Mouse (Mus musculus) kidney, embryonic 14.5 days (tissue): ENCODE measurements around the gene Zfp286. TPM values are rescaled to one million over a fixed set of nuclear protein-coding genes. Genes with fewer than 3 reads are reported as not detected.
"Not testable (repeated sequence)": the region's sequence is repeated elsewhere in the genome, so short reads cannot be mapped to it uniquely, and the experiment has no call there.

ENCODE experiments used
- ATAC-seq: fragments of 200-750 bp; cut with Nextera tagmentation; 2 replicates; pipeline ENCODE4 v1.8.0; 2017; ENCODE audit warnings: moderate number of reproducible peaks, mild to moderate bottlenecking, moderate TSS enrichment, moderate library complexity; ENCODE audit not compliant: low FRiP score, low TSS enrichment
- H3K27ac ChIP-seq: fragments of 300-500 bp; sonication (generic); 2 replicates; pipeline ENCODE4 v1.5.1; 2014; ENCODE audit warnings: low read depth, mild to moderate bottlenecking, low read length, moderate library complexity, mixed read lengths
- H3K27me3 ChIP-seq: fragments of 300-500 bp; sonication (generic); 2 replicates; pipeline ENCODE4 v1.6.1; 2014; ENCODE audit warnings: mild to moderate bottlenecking, low read length; ENCODE audit not compliant: control insufficient read depth, insufficient read depth
- H3K36me3 ChIP-seq: fragments of 300-500 bp; sonication (generic); 2 replicates; pipeline ENCODE4 v1.6.1; 2014; ENCODE audit warnings: low read length, mixed read lengths; ENCODE audit not compliant: control insufficient read depth, insufficient read depth
- H3K4me1 ChIP-seq: fragments of 300-500 bp; sonication (generic); 2 replicates; pipeline ENCODE4 v1.6.1; 2014; ENCODE audit warnings: low read length, mixed read lengths; ENCODE audit not compliant: control insufficient read depth, insufficient read depth
- H3K4me2 ChIP-seq: fragments of 300-500 bp; sonication (generic); replicated peaks from 2 replicates; pipeline ENCODE4 v1.6.1; 2014; ENCODE audit warnings: low read depth, mild to moderate bottlenecking, low read length
- H3K4me3 ChIP-seq: fragments of 300-500 bp; sonication (generic); 2 replicates; pipeline ENCODE4 v1.5.1; 2014; ENCODE audit warnings: mild to moderate bottlenecking, low read length
- H3K9ac ChIP-seq: fragments of 300-500 bp; sonication (generic); 2 replicates; pipeline ENCODE4 v1.6.1; 2014; ENCODE audit warnings: low read depth, mild to moderate bottlenecking, low read length, moderate library complexity
- H3K9me3 ChIP-seq: fragments of 300-500 bp; sonication (generic); 2 replicates; pipeline ENCODE4 v1.6.1; 2016; ENCODE audit warnings: low read length; ENCODE audit not compliant: control insufficient read depth
- WGBS: fragments of 180-500 bp; shearing (Covaris S2); extraction: QIAGEN DNeasy Blood & Tissue Kit; methylation state at CpG from one replicate; pipeline ENCODE4 v1.1.7; 2014; 5-methylcytosine and 5-hydroxymethylcytosine counted together
- polyA plus RNA-seq: library from polyadenylated mRNA; unstranded; fragments of >200 nt; fragmentation: Nextera tagmentation; extraction: Ambion mirVana; gene quantifications from 2 replicates; pipeline ENCODE4 v1.2.1, GENCODE M21; 2014

Zfp286 gene
- polyA plus RNA-seq, 1 experiment from 2014 or later, result 19.7 TPM

DNA sequence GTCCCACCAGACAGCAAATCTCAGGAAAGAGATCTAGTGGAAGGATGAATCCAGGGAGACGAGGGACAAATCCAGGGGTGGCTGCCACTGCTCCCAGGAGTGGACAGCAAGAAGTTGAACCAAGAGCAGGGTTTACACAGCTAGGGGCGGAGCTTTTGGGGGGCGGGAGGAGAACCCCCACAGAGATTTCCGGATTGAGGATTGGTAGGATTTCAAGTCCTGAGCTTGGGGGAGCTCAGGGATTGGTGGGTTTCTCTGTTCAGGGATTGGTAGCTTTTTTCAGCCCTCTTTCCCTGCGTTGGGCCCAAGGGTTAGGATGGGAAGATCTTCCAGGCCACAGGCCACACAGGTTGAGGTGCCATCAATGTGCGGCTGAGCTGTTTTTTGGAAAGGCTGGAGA lies 31.4 kb downstream of the Zfp286 start:
- no peak for ATAC-seq
- no peak overlapping the region for H3K9ac ChIP-seq
- peaks cover 8% of the 10 kb centered on the region; the same call in 1 of the 2 replicates for H3K4me1 ChIP-seq
- H3K4me2 ChIP-seq, result no peak overlapping the region
- no peak overlapping the region for H3K4me3 ChIP-seq
- no peaks in the 10 kb centered on the region for H3K27me3 ChIP-seq
- no peak overlapping the region for H3K27ac ChIP-seq
- WGBS, result 82% methylated on average over 6 of the region's 6 CpGs
- no peaks in the 10 kb centered on the region for H3K9me3 ChIP-seq
- no peaks in the 10 kb centered on the region for H3K36me3 ChIP-seq

DNA sequence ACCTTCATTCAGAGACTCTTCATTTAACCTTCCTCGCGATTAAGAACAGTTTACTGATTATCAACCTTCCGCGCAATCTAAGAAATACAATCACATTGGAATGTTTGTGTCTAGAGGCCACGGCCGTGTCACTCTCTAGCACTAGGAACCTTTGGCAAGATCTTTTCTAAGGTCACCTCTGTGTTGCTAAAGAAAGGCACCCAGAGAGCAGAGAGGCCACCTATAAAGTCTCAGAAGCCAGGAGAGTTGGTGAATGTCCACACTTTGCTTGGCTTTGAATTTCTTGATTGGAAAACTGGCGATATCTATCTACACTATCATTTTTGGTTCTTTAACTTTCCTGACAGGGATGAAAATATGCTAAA lies 32.1 kb downstream of the Zfp286 start:
- WGBS, result 5% methylated on average over 7 of the region's 7 CpGs
- H3K4me2 ChIP-seq, result peak overlapping the region; percentile 42
- peak overlapping the region; percentile 22; the same call in 1 of the 2 replicates for H3K4me3 ChIP-seq
- H3K9me3 ChIP-seq, result no peaks in the 10 kb centered on the region
- 0 out of 2 replicates have a peak overlapping the region, but pooled peaks have one; percentile 42 for H3K9ac ChIP-seq
- H3K27ac ChIP-seq, result no peak overlapping the region
- no peaks in the 10 kb centered on the region for H3K27me3 ChIP-seq
- no peak for ATAC-seq
- no peaks in the 10 kb centered on the region for H3K36me3 ChIP-seq
- H3K4me1 ChIP-seq, result peaks cover 8% of the 10 kb centered on the region; the same call in 1 of the 2 replicates

DNA sequence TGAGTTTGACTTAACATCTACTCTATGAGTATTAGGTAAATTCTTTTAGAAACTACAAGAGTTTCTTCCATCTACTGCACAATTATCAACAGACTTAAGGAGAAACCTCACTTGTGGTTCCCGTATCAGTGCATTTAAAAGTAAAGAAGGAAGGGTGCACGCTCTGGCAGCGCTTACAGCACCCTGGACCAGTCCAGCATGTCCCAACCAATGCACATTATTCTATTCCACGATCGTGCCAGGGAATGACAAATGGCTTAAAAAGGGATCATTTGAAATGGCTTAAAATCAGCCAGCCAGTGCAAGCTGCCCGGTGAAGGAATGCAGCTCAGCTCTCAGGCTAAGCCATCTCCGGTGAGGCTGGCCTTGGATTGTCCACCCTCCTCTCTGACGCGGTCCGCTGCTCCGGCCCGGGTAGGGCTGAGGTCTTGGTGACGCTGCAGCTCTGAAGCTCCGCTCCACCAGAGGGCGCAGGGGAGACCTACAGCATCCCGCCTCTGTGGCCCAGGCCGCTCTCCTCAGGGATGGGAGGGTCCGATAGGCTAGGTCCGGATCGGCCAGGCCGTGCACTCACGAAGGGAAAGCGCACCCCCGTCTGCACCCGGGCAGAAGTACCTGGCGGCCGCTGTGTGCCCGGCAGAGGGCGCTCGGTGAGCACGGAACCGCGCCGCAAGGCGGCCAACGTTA lies 32.7 kb downstream of the Zfp286 start:
- Histone ChIP-seq H3K9ac (no peak overlapping the region), H3K36me3 (no peaks in the 10 kb centered on the region), H3K4me1 (peaks cover 8% of the 10 kb centered on the region; the same call in 1 of the 2 replicates), H3K27me3 (no peaks in the 10 kb centered on the region), H3K27ac (no peak overlapping the region), H3K9me3 (no peaks in the 10 kb centered on the region), H3K4me2 (peak overlapping the region; percentile 42), H3K4me3 (peak overlapping the region; percentile 22; the same call in 1 of the 2 replicates)
- ATAC-seq, result peak; percentile 100
- 8% methylated on average over 36 of the region's 36 CpGs for WGBS

DNA sequence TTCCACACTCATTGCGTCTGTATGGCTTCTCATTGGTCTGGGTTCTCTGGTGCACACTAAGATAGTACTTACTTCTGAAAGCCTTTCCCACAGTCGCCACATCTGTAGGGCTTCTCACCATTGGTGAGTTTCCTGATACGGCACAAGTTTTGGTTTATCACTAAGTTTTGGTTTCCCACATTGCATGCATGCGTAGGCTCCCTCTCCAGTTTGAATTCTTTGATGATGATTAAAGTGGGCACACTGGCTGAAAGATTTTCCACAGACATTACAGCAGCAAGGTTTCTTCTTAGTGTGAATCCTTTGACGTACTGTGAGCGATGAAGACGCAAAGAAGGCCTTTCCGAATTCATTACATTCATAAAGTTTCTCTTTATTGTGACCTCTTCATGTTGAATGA lies 36.5 kb downstream of the Zfp286 start, which contains the start of gene Gm10428:
Gene Gm10428, plus strand, starts transcription at position 321 of the 400 bp plus-strand sequence.
- H3K36me3 ChIP-seq, result no peaks in the 10 kb centered on the region
- no peak for ATAC-seq
- H3K9ac ChIP-seq, result no peak within 1 kb of the TSS
- H3K4me1 ChIP-seq, result peaks cover 8% of the 10 kb centered on the region; the same call in 1 of the 2 replicates
- H3K4me2 ChIP-seq, result no peak within 1 kb of the TSS
- H3K4me3 ChIP-seq, result no peak within 1 kb of the TSS
- no peaks in the 10 kb centered on the region for H3K27me3 ChIP-seq
- no peaks in the 10 kb centered on the region for H3K9me3 ChIP-seq
- no peak within 1 kb of the TSS for H3K27ac ChIP-seq
- WGBS, result 90% methylated on average over 8 of the region's 8 CpGs

DNA sequence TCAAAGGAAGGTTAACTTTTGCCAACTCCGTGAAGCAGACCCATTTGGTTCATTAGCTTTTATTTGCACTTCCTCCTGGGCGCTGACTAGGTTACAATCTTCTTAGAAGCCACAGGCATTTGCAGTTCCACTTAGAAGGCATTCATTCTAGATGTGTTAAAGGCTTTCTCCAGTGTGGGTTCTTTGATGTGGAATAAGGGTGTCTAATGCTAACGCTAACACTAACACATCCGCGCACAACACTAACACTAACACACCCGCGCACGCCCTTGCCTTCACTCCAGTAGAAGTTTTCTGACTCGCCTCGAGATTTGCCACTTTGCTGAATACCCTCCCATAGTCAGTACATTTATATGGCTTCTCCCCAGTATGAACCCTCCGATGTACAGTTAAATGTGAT lies 37.1 kb downstream of the Zfp286 start:
- Histone ChIP-seq H3K27me3 (no peaks in the 10 kb centered on the region), H3K9ac (no peak overlapping the region), H3K4me1 (peaks cover 6% of the 10 kb centered on the region; the same call in 1 of the 2 replicates), H3K27ac (no peak overlapping the region), H3K4me3 (no peak overlapping the region), H3K36me3 (no peaks in the 10 kb centered on the region), H3K4me2 (no peak overlapping the region), H3K9me3 (no peaks in the 10 kb centered on the region)
- no peak for ATAC-seq
- 22% methylated on average over 11 of the region's 11 CpGs for WGBS

DNA sequence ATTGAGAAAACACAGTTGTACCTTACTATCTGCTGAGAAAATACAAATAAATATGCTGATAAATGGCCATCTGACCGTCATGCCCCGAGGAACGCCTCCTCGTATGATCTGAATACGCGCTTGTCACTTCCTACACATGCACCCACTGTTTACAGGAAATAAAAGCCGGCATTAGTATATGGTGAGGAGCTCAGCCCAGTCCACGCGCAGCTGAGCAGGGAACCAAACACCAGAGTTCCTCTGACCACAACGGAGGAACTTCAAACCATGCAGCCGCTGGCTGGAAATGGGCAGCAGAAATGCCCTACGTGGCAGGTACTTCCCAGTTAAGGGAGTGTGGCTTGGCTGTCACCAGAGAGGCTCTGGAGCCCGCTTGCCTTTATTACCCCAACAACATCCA lies 39.8 kb downstream of the Zfp286 start:
- not testable (repeated sequence) for H3K36me3 ChIP-seq, ATAC-seq, H3K9me3 ChIP-seq, H3K27ac ChIP-seq, H3K9ac ChIP-seq, H3K4me3 ChIP-seq, H3K27me3 ChIP-seq, H3K4me2 ChIP-seq, H3K4me1 ChIP-seq
- WGBS, result 88% methylated on average over 13 of the region's 13 CpGs

DNA sequence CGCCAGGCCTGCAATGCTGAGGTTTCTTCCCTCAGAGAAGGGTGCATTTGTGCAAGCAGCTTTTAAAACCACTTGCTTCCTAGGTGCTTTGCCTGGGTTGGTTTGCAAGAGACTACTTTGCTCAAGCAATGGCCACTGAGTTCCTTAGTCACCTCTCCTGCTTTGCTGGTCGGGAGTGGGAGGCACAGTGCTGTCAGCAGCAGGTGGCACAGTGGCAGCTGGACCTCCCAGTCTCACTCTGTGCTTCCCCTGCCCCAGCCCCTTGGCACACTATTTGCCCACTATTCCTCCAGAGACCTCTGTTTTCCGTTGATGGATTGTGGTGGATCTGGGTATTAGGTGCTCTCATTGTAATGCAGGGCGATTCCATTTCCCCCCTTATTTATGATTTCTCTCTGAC lies 41.2 kb downstream of the Zfp286 start:
- H3K9me3 ChIP-seq, result no peaks in the 10 kb centered on the region
- H3K27ac ChIP-seq, result no peak overlapping the region
- WGBS, result 82% methylated on average over 4 of the region's 4 CpGs
- no peak overlapping the region for H3K4me3 ChIP-seq
- ATAC-seq, result no peak
- no peak overlapping the region for H3K9ac ChIP-seq
- no peaks in the 10 kb centered on the region for H3K36me3 ChIP-seq
- H3K4me1 ChIP-seq, result no peaks in the 10 kb centered on the region
- no peak overlapping the region for H3K4me2 ChIP-seq
- no peaks in the 10 kb centered on the region for H3K27me3 ChIP-seq

DNA sequence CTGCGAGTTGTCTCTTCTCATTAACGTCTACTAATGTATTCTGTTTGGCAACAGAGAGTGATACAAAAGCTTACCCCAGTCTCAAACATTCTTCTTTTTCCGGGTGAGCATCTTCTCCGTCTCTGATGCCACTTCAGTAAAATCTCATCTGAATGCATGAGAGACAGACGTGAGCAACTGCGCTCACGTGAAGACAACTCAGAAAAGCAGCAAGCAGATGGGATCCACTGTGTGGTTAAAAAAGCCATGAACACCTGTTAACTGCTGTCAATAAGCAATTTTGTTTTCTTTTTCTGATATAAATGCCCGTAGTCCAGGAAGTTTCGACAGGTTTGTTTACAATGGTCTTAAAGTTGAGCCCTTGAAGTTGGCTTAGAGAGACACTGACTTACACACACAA lies 42.0 kb downstream of the Zfp286 start:
- Histone ChIP-seq H3K9ac (no peak overlapping the region), H3K4me3 (no peak overlapping the region), H3K4me1 (no peaks in the 10 kb centered on the region), H3K9me3 (no peaks in the 10 kb centered on the region), H3K36me3 (no peaks in the 10 kb centered on the region), H3K27ac (no peak overlapping the region), H3K27me3 (no peaks in the 10 kb centered on the region), H3K4me2 (no peak overlapping the region)
- no peak for ATAC-seq
- WGBS, result 71% methylated on average over 9 of the region's 9 CpGs

DNA sequence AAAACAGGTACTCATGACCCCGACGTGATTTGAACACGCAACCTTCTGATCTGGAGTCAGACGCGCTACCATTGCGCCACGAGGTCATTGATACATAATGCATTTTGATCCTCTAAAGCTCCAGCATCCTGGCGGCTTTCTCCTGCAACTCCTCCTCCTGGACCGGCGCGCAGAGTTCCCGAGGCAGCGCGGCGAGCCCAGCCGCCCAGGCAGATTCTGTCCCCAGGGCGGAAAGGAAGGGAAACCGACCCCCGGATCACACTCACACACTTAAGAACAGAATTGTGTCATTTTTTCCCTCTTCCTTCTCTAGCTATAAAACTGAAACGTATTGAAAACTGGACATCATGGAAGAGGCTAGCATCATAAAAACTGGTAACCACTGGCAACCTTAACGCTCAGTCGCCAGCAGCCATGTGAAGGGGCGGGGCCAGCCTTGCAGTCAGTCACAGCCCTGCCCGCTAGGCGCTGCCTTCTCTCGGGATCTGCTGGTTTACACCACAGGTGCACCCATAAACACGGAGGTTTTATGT lies 43.2 kb downstream of the Zfp286 start:
- peak overlapping the region; percentile 33 for H3K4me3 ChIP-seq
- H3K9ac ChIP-seq, result no peak overlapping the region
- no peaks in the 10 kb centered on the region for H3K4me1 ChIP-seq
- WGBS, result 2% methylated on average over 27 of the region's 27 CpGs
- H3K9me3 ChIP-seq, result no peaks in the 10 kb centered on the region
- no peaks in the 10 kb centered on the region for H3K36me3 ChIP-seq
- H3K4me2 ChIP-seq, result peak overlapping the region; percentile 61
- no peaks in the 10 kb centered on the region for H3K27me3 ChIP-seq
- H3K27ac ChIP-seq, result no peak overlapping the region
- peak; percentile 47; the same call in 1 of the 2 replicates for ATAC-seq
